Mouse (Mus musculus) forebrain, embryonic 16.5 days (tissue): ENCODE results near the gene Syk. TPM values are rescaled to one million over a fixed set of nuclear protein-coding genes. Genes with fewer than 3 reads are reported as not detected.

Experiments
- ATAC-seq: fragments of 200-750 bp; cut with Nextera tagmentation; 2 replicates; pipeline ENCODE4 v1.8.0; 2017; ENCODE audit warnings: mild to moderate bottlenecking, moderate library complexity
- H3K27ac ChIP-seq: fragments of 300-500 bp; sonication (generic); 2 replicates; pipeline ENCODE4 v1.5.1; 2014; ENCODE audit warnings: low read length, control low read depth
- H3K27me3 ChIP-seq: fragments of 300-500 bp; sonication (generic); replicated peaks from 2 replicates; pipeline ENCODE4 v1.6.1; 2014; ENCODE audit warnings: low read length; ENCODE audit not compliant: control insufficient read depth, insufficient read depth
- H3K36me3 ChIP-seq: fragments of 300-500 bp; sonication (generic); 2 replicates; pipeline ENCODE4 v1.6.1; 2014; ENCODE audit not compliant: control insufficient read depth, insufficient read depth
- H3K4me1 ChIP-seq: fragments of 300-500 bp; sonication (generic); replicated peaks from 2 replicates; pipeline ENCODE4 v1.6.1; 2014; ENCODE audit warnings: low read length; ENCODE audit not compliant: control insufficient read depth, insufficient read depth
- H3K4me2 ChIP-seq: fragments of 300-500 bp; sonication (generic); 2 replicates; pipeline ENCODE4 v1.6.1; 2014; ENCODE audit warnings: mild to moderate bottlenecking, low read length, control low read depth
- H3K4me3 ChIP-seq: fragments of 300-500 bp; sonication (generic); replicated peaks from 2 replicates; pipeline ENCODE4 v1.5.1; 2014; ENCODE audit warnings: mild to moderate bottlenecking, low read length, control low read depth
- H3K9ac ChIP-seq: fragments of 300-500 bp; sonication (generic); replicated peaks from 2 replicates; pipeline ENCODE4 v1.6.1; 2014; ENCODE audit warnings: low read depth, low read length, control low read depth
- H3K9me3 ChIP-seq: fragments of 300-500 bp; sonication (generic); 2 replicates; pipeline ENCODE4 v1.6.1; 2016; ENCODE audit warnings: low read length; ENCODE audit not compliant: control insufficient read depth
- WGBS: fragments of 180-500 bp; shearing (Covaris S2); extraction: QIAGEN DNeasy Blood & Tissue Kit; methylation state at CpG from one replicate; pipeline ENCODE4 v1.1.7; 2014; 5-methylcytosine and 5-hydroxymethylcytosine counted together
- polyA plus RNA-seq: library from polyadenylated mRNA; unstranded; fragments of >200 nt; fragmentation: Nextera tagmentation; extraction: Ambion mirVana; gene quantifications from 2 replicates; pipeline ENCODE4 v1.2.1, GENCODE M21; 2015

Gene Syk
- polyA plus RNA-seq = 1.3 TPM in 2 replicates

DNA sequence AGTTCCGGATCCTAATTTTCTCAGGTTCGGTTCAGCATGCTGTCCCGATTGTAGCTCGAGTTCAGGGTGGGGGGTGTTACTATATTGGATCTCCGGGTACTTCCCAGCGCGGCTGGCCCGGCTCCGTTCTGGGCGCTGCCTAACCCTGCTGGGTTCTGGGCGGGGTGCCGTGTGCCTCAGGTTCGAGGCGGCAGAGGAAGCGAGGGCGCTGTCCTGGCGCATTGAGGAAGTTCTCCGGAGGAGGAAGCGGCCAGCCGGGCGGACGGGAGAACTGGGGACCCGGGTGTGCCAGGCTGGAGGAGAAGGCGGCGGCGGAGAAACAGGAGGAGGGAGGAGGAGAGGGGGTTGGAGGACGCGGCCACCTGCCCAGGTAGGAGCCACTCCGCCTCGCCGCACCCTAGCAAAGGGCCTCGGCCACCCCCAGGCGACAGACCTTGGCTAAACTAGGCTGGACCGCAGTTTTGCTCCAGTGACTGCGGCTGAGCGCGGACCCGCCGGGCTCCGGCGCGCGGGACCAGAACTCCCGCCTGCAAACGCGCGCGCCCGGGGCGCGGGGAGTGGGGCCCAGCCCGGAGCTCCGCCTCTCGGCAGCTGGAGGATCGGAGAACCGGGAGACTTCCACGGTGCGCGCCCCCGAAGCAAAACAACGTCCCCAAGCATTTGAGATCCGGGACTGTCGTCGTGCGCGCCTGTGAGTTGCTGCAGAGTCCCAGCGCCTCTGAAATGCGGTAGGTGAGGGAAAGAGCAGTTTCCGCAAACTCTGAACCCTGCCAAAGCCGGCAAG is at the start of gene Syk:
TSS of gene Syk (plus strand) at position 296 of the 784 bp plus-strand sequence.
- Histone ChIP-seq H3K4me1 (peaks cover 9% of the 10 kb centered on the region), H3K36me3 (no peaks in the 10 kb centered on the region), H3K27ac (no peak within 1 kb of the TSS), H3K4me3 (peak within 1 kb of the TSS; percentile 64), H3K4me2 (peak within 1 kb of the TSS; percentile 97), H3K27me3 (peaks cover 22% of the 10 kb centered on the region), H3K9ac (peak within 1 kb of the TSS; percentile 67), H3K9me3 (no peaks in the 10 kb centered on the region)
- ATAC-seq = peak; percentile 86
- WGBS = under 1% methylated on average over 69 of the region's 70 CpGs

DNA sequence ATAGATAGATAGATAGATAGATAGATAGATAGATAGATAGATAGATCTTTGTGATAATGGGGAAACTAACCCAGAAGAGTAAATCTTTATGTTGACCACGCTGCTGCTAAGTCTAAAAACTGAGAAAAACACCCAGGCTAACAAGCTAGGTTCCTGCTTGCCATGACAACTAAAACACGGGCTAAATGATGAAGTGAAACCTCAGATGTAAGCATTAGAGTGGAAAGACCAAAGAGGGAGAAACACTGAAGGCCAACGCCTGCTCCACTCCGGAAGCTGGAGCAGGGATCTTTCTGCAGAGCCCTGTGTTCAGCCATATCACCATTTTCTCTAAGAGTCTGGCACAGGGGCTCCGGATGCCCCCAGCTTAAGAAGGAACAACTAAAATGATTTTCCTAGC is 49.3 kb upstream of the Syk start:
- WGBS = 81% methylated on average over 5 of the region's 5 CpGs
- ATAC-seq = no peak
- no peak overlapping the region for H3K9ac ChIP-seq
- 0 out of 2 replicates have a peak, but pooled peaks cover 4% of the 10 kb centered on the region for H3K4me1 ChIP-seq
- no peak overlapping the region for H3K4me3 ChIP-seq
- no peak overlapping the region for H3K4me2 ChIP-seq
- H3K36me3 ChIP-seq = no peaks in the 10 kb centered on the region
- H3K27me3 ChIP-seq = no peaks in the 10 kb centered on the region
- no peak overlapping the region for H3K27ac ChIP-seq
- no peaks in the 10 kb centered on the region for H3K9me3 ChIP-seq

DNA sequence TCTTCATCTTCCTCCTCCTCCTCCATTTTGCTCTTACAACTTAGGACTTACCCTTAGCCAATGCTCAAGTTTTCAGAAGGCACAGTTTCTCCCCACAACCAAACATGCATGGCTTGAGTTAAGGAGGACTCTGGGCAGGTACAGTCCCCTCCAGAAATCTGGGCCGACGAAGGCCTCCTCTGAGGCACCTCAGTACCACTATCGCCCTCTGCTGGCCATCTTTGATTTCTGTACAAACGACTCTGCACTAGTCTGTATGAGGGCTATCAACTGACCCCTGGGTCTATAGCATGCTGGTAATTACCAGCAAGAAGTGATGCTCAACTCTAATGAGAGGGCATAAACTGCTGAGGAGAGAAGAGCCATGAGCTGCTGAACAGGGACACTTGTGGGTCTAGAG is 47.4 kb upstream of the Syk start:
- Histone ChIP-seq H3K9ac (no peak overlapping the region), H3K4me3 (no peak overlapping the region), H3K27ac (no peak overlapping the region), H3K36me3 (no peaks in the 10 kb centered on the region), H3K4me2 (no peak overlapping the region), H3K9me3 (no peaks in the 10 kb centered on the region), H3K27me3 (no peaks in the 10 kb centered on the region), H3K4me1 (no peaks in the 10 kb centered on the region)
- WGBS = 3% methylated on average over 4 of the region's 4 CpGs
- 0 out of 2 replicates have a peak, but pooled peaks have one; percentile 13 for ATAC-seq

DNA sequence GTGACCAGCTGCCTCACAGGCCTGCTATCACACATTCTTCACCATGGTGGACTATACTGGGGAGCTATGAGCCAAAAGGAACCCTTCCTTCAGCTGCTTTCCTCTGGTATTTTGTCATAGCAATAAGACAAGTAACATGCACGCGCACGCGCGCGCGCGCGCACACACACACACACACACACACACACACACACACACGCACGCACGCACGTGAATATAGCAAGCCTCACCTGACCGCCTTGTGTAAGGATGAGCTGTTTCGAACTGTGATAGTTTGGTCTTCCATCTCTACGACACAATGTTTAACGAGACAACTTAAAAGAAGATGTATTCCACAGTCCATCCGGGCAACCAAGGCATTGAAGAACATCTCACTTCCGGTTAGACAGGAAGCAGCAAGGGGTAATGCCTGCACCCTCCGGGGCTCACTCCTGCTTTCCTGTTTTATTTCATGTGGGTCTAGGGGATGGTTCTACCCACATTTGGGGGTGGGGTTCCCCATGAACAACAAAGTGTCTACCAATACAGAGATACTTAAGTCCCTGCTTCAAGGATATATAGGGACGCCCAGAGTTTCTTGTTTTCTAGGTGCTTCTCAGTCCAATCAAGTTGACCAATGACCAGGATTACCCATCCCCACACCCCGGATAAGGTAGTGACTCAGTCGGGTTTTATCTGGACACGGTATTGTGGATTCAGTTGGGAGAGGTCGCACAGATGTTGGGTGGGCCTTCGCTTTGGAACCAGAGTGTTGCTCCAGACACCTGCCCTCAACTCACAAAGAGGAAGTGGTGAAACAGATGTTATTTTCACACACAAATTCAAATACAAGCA is 45.0 kb upstream of the Syk start:
- Histone ChIP-seq H3K4me2 (no peak overlapping the region), H3K27me3 (no peaks in the 10 kb centered on the region), H3K9me3 (no peaks in the 10 kb centered on the region), H3K4me1 (no peaks in the 10 kb centered on the region), H3K27ac (no peak overlapping the region), H3K9ac (no peak overlapping the region), H3K4me3 (no peak overlapping the region), H3K36me3 (no peaks in the 10 kb centered on the region)
- WGBS = 95% methylated on average over 26 of the region's 26 CpGs
- ATAC-seq = no peak

DNA sequence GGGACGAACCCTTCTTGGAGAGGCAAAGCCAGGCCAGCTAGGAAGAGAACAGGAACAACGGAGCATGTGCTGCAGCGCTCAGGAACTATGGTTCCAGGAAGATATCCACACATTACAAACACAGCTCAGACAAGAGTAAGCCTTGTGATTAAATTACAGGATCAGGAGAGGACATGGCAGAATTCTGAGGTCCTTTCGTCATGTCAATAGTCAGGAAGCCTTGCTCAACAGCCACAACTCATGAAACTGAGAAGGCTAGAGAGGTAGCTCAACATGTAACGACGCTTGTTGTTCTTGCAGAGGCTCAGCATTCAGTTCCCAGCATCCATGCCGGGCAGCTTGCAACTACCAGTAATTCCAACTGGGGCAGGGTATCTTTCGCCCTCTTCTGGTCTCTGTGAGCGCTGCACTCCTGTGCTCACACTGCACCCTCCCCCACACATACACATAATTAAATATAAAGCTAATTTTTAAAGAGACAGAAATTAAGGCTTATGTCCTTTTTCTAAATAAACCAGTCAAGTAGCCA is 44.3 kb upstream of the Syk start:
- 96% methylated on average over 9 of the region's 9 CpGs for WGBS
- Histone ChIP-seq H3K36me3 (no peaks in the 10 kb centered on the region), H3K4me2 (no peak overlapping the region), H3K4me3 (no peak overlapping the region), H3K9ac (no peak overlapping the region), H3K9me3 (no peaks in the 10 kb centered on the region), H3K27me3 (no peaks in the 10 kb centered on the region), H3K4me1 (no peaks in the 10 kb centered on the region), H3K27ac (no peak overlapping the region)
- no peak for ATAC-seq

DNA sequence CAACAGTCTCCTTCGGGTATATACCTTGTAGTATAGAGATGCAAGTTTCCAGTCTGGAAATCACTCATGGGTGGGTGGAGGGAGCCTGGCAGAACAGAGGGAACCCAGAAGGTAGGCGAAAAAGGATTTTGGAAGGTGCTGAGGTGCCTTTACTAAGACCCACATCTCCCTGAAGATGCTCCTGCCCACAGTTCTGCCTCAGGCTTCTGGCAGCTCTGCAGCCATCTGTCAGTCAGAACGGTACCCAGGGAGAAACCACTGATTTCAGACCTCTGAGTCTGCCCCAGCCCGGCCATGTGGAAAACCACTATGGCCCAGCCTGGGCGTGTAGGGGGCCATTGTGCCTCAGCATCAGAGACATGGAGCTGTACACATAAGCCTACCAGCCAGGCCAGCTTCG is 43.5 kb upstream of the Syk start:
- no peak overlapping the region for H3K27ac ChIP-seq
- no peaks in the 10 kb centered on the region for H3K27me3 ChIP-seq
- no peak overlapping the region for H3K4me3 ChIP-seq
- ATAC-seq = no peak
- 82% methylated on average over 6 of the region's 6 CpGs for WGBS
- H3K9me3 ChIP-seq = no peaks in the 10 kb centered on the region
- H3K4me1 ChIP-seq = no peaks in the 10 kb centered on the region
- H3K9ac ChIP-seq = no peak overlapping the region
- no peaks in the 10 kb centered on the region for H3K36me3 ChIP-seq
- H3K4me2 ChIP-seq = no peak overlapping the region

DNA sequence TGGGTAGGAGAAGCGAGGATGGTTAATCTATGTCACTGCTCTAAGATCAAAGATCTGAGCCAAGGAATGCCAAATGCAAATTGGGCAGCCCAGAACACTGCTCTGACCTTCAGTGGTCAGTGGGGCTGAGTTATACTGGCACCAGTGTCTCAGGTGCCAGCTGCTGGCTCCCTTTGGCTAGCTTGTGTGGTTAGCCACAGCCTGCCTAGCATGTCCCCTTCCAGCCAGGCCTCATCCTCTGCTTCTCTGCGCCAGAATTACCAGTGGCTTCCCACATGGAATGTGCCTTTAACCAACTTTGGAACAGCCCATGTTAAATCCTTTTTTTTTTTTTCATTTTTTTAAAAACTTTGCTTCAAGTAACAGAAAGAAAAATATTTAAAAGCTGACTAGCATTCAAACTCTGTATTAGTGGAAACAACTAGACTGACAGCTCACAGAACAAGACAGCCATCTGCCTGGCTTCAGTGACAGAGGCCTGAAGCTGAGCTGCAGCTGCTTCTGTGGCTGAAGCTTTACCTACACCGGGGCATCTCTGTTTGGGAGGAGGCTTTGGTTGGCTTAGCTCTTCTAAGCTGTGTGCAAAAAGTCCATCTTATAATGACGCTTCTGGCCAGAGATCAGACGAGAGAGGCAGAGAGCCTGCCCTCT is 41.5 kb upstream of the Syk start:
- ATAC-seq = no peak
- 64% methylated on average over 5 of the region's 5 CpGs for WGBS

DNA sequence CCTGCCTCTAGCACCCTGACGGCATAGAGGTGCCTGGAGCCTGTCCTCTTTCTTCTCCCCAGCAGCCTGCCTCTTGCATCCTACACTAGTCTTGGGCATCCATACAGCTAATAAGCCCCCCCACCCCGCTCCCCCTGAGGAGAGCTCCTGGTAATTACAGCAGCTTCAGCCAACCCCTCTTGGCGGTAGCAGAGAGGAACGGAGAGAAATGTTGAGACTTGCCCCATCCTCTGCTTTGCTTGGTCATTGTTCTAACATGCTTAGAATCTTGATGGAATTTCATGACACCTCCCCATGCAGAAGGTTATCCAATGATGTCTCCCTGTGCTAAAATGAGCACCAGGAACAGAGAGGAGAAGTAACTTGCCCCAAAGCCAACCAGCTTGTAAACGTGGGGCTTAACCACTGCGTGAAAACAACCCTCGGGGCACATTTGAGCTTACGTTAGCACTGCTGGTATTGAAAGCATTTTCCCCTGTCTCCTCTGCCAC is 40.9 kb upstream of the Syk start:
- H3K4me3 ChIP-seq = no peak overlapping the region
- no peaks in the 10 kb centered on the region for H3K27me3 ChIP-seq
- no peak overlapping the region for H3K27ac ChIP-seq
- H3K4me1 ChIP-seq = no peaks in the 10 kb centered on the region
- no peaks in the 10 kb centered on the region for H3K36me3 ChIP-seq
- WGBS = 57% methylated on average over 8 of the region's 8 CpGs
- H3K9ac ChIP-seq = no peak overlapping the region
- H3K9me3 ChIP-seq = no peaks in the 10 kb centered on the region
- no peak overlapping the region for H3K4me2 ChIP-seq
- no peak for ATAC-seq

More for the DNA sequence above, 41.5 kb upstream of the Syk start:
- no peaks in the 10 kb centered on the region for H3K4me1 ChIP-seq
- no peaks in the 10 kb centered on the region for H3K9me3 ChIP-seq
- no peaks in the 10 kb centered on the region for H3K27me3 ChIP-seq
- H3K36me3 ChIP-seq = no peaks in the 10 kb centered on the region
- H3K4me2 ChIP-seq = no peak overlapping the region
- H3K27ac ChIP-seq = no peak overlapping the region
- H3K4me3 ChIP-seq = no peak overlapping the region
- H3K9ac ChIP-seq = no peak overlapping the region

DNA sequence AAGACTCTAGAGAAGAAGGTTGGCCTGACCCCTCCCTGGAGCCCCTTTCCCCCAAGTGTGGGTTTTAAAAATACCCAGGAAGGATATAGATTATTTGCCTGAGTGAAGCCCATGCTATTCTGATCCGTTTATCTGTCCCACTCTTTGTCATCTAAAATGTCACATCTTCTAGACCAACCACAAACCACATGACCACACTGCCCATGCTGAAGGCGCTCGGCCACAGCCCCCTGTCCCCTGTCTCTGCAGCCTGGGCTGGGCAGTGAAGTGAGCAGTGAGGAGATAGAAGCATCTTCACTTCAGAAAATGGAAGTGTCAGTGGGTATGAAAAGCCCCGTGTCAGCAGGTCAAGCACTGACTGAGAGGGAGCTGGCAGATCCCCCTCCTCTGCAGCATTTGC is 40.3 kb upstream of the Syk start:
- Histone ChIP-seq H3K27ac (no peak overlapping the region), H3K4me3 (no peak overlapping the region), H3K9me3 (no peaks in the 10 kb centered on the region), H3K9ac (no peak overlapping the region), H3K27me3 (no peaks in the 10 kb centered on the region), H3K4me1 (no peaks in the 10 kb centered on the region), H3K4me2 (no peak overlapping the region), H3K36me3 (no peaks in the 10 kb centered on the region)
- no peak for ATAC-seq
- whole genome bisulfite sequencing = 68% methylated on average over 4 of the region's 4 CpGs
